Mouse (Mus musculus) bone marrow, adult 2 months (tissue): ENCODE measurements around the gene Agtpbp1.

Experiments
- CTCF ChIP-seq: fragments of 200-500 bp; IDR thresholded peaks from 2 replicates; pipeline ENCODE4 v1.5.1; 2011; ENCODE audit warnings: low read length, control low read depth; ENCODE audit not compliant: control insufficient read depth, insufficient read depth
- POLR2A ChIP-seq: fragments of 200-500 bp; IDR thresholded peaks from 2 replicates; pipeline ENCODE4 v1.6.1; 2011; ENCODE audit warnings: low read depth, mild to moderate bottlenecking, control low read depth, low read length, borderline replicate concordance; ENCODE audit not compliant: control insufficient read depth

DNA sequence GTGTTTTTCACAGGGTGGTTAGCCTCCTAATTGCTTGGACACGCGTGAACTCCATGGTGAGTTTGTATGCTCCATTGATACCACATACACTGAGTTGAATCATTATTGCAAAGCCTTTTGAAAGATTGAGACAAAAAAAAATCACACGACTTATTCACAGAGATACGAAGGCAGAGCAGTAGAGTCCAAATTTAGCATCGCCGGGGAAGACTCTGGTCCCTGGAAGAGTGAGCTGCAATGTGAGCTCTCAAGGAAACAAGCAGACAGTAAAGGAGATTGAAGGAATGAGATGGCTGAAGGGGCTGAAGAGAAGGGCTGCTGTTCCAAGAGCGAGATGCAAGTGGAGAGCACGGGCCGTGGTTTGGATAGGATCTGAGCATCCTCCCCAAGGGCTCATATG is 171.1 kb downstream of the Agtpbp1 start:
- TF ChIP-seq CTCF (no peak), POLR2A (no peak)
